Comparison of ENCODE assay signal across 7 mouse cellular contexts in genomic region chr1:64288812-64289447, GRCm38 (mm10).
DNase-seq lines count a peak whose midpoint lies in the region; ATAC-seq and TF ChIP-seq lines count a peak whose summit lies in the region.

No protein-coding gene starts in this region.

- H3K4me1 ChIP-seq in kidney, postnatal 0 days (replicated peaks; ENCODE audit: insufficient read depth, low read length), result 0 out of 2 replicates have a peak, but pooled peaks cover 3% of the 10 kb centered on the region
- no peaks in the 10 kb centered on the region for H3K4me1 ChIP-seq in kidney, adult 2 months (ENCODE audit: control insufficient read depth, insufficient read depth, low read length)
- peaks cover 15% of the 10 kb centered on the region for H3K4me1 ChIP-seq in heart, embryonic 13.5 days

- no peak overlapping the region for H3K27ac ChIP-seq in kidney, postnatal 0 days
- H3K27ac ChIP-seq in kidney, adult 2 months (ENCODE audit: insufficient read depth, low read depth, low read length), result no peak overlapping the region
- no peak overlapping the region for H3K27ac ChIP-seq in heart, embryonic 13.5 days (replicated peaks)

- no peak for TF ChIP-seq POLR2A in kidney, adult 2 months (IDR thresholded peaks at IDR 0.05; ENCODE audit: low read depth, low read length)

- no peaks in the 10 kb centered on the region for H3K27me3 ChIP-seq in kidney, postnatal 0 days (ENCODE audit: insufficient read depth, low read length)
- H3K27me3 ChIP-seq in kidney, adult 2 months (replicated peaks; ENCODE audit: control insufficient read depth, insufficient read depth, low read length), result no peaks in the 10 kb centered on the region
- H3K27me3 ChIP-seq in heart, embryonic 13.5 days (replicated peaks), result no peaks in the 10 kb centered on the region

- H3K9ac ChIP-seq in kidney, postnatal 0 days (ENCODE audit: low read depth, low read length), result no peak overlapping the region
- no peak overlapping the region for H3K9ac ChIP-seq in heart, embryonic 13.5 days

- TF ChIP-seq CTCF in kidney, postnatal 0 days (IDR thresholded peaks at IDR 0.05; ENCODE audit: low read depth), result no peak
- TF ChIP-seq CTCF in kidney, adult 2 months (conservative IDR thresholded peaks at IDR 0.05; ENCODE audit: insufficient read depth, insufficient read length, low read depth, low read length), result no peak

- DNase-seq in kidney, postnatal 0 days (ENCODE audit: low spot score), result peak; percentile 67
- DNase-seq in kidney, adult 2 months, result no peak
- peak; percentile 38 to 55 for DNase-seq in cerebellum, postnatal 10 days
- DNase-seq in mesoderm, embryonic 11.5 days (ENCODE audit: low read depth, low spot score), result peak; percentile 31

- WGBS in kidney, postnatal 0 days, result 25% methylated on average over 12 of the region's 12 CpGs
- 32% methylated on average over 12 of the region's 12 CpGs for WGBS in kidney, adult 2 months
- 31% methylated on average over 12 of the region's 12 CpGs for WGBS in heart, embryonic 13.5 days

- ATAC-seq in kidney, postnatal 0 days (replicated peaks; ENCODE audit: low FRiP score, low read depth), result peak; percentile 49; the same call in 1 of the 2 replicates
- ATAC-seq in heart, embryonic 13.5 days (ENCODE audit: extremely low read depth, insufficient number of reproducible peaks, low FRiP score, low TSS enrichment), result no peak
- no peak for ATAC-seq in megakaryocyte, adult 5-6 weeks (ENCODE audit: poor library complexity, severe bottlenecking)
- ATAC-seq in activated CD4-positive, CD25-positive, alpha-beta regulatory T cell, adult 4 months, result no peak

- no peak overlapping the region for H3K4me3 ChIP-seq in kidney, postnatal 0 days (replicated peaks; ENCODE audit: low read depth, low read length)
- no peak overlapping the region for H3K4me3 ChIP-seq in kidney, adult 2 months (ENCODE audit: insufficient read depth, low read depth, low read length)
- H3K4me3 ChIP-seq in heart, embryonic 13.5 days, result peak overlapping the region; percentile 24; the same call in 1 of the 2 replicates

- peak overlapping the region; percentile 40 for H3K4me2 ChIP-seq in kidney, postnatal 0 days (ENCODE audit: low read length)
- H3K4me2 ChIP-seq in heart, embryonic 13.5 days, result peak overlapping the region; percentile 56

- H3K9me3 ChIP-seq in kidney, postnatal 0 days (replicated peaks; ENCODE audit: low read length), result no peaks in the 10 kb centered on the region
- no peaks in the 10 kb centered on the region for H3K9me3 ChIP-seq in heart, embryonic 13.5 days

- no peaks in the 10 kb centered on the region for H3K36me3 ChIP-seq in kidney, postnatal 0 days (ENCODE audit: insufficient read depth, low read length)
- no peaks in the 10 kb centered on the region for H3K36me3 ChIP-seq in kidney, adult 2 months (ENCODE audit: control insufficient read depth, insufficient read depth, low read length)
- no peaks in the 10 kb centered on the region for H3K36me3 ChIP-seq in heart, embryonic 13.5 days
